Mouse (Mus musculus): ENCODE results near the gene Tmem39a. TPM values are rescaled to one million over a fixed set of nuclear protein-coding genes. Genes with fewer than 3 reads are reported as not detected.

Gene Tmem39a
- total and polyA plus RNA-seq, 3 experiments: 38.1 to 352 (median 116) TPM

DNA sequence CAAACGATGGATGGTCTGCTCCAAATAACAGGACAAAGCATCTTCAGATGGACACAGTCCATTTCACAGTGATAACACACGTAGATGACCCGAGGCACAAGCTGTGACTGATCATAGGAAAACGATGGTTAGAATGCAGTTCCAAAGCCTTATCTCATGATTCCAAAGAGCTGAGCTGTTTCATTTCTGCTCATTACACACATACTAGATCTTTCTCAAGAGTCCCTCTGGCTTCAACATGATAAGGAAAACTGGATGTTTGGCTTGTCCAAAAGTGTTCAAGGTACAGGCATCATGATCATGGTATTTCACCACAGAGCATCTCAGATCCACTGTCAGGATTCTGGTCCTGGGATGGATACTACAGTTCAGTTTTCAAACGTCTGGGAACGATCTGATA is 32.2 kb upstream of the Tmem39a start:
- no peak for DNase-seq (ENCODE audit: low read depth, low spot score)
- H3K9ac ChIP-seq (ENCODE audit: control insufficient read depth, low read depth, low read length, poor library complexity, severe bottlenecking): no peak overlapping the region
- peaks cover 0 to 3% of the 10 kb centered on the region in 2 experiments; a peak in 2 of 4 replicates for H3K4me1 ChIP-seq (ENCODE audit: control insufficient read depth in 1 of 2, insufficient read depth in 2 of 2, low read length in 2 of 2)
- H3K36me3 ChIP-seq (ENCODE audit: control insufficient read depth in 1 of 2, insufficient read depth in 2 of 2, low read length in 2 of 2): peaks cover 2 to 6% of the 10 kb centered on the region in 2 experiments
- no peak overlapping the region for H3K27ac ChIP-seq (ENCODE audit: control insufficient read depth, low read depth, low read length)
- TF ChIP-seq TAL1 (IDR thresholded peaks at IDR 0.05; ENCODE audit: low read length): no peak
- no peak for TF ChIP-seq CHD2 (IDR thresholded peaks at IDR 0.05; ENCODE audit: low read length)
- no peak for TF ChIP-seq POLR2AphosphoS2 (IDR thresholded peaks at IDR 0.05; ENCODE audit: low read length)
- TF ChIP-seq ZMIZ1 (IDR thresholded peaks at IDR 0.05; ENCODE audit: low read depth, low read length): no peak
- TF ChIP-seq POLR2AphosphoS5 (IDR thresholded peaks at IDR 0.05; ENCODE audit: borderline replicate concordance, low read depth, low read length): no peak
- TF ChIP-seq MAFK (IDR thresholded peaks at IDR 0.05; ENCODE audit: borderline replicate concordance, low read depth, low read length): no peak
- no peak for TF ChIP-seq MAZ (IDR thresholded peaks at IDR 0.05; ENCODE audit: low read depth, low read length)
- TF ChIP-seq HCFC1 (IDR thresholded peaks at IDR 0.05; ENCODE audit: low read depth, low read length): no peak
- TF ChIP-seq NRF1 (IDR thresholded peaks at IDR 0.05; ENCODE audit: insufficient read depth, low read depth, low read length, poor library complexity, severe bottlenecking): no peak
- TF ChIP-seq MYB (IDR thresholded peaks at IDR 0.05; ENCODE audit: low read depth, low read length): no peak
- no peak for TF ChIP-seq NELFE (IDR thresholded peaks at IDR 0.05; ENCODE audit: low read depth, low read length)
- no peak for TF ChIP-seq SIN3A (IDR thresholded peaks at IDR 0.05; ENCODE audit: low read length)
- no peak for TF ChIP-seq ELF1 (IDR thresholded peaks at IDR 0.05; ENCODE audit: low read depth, low read length)
- no peak overlapping the region for H3K4me3 ChIP-seq (ENCODE audit: control insufficient read depth in 1 of 2, insufficient read depth in 1 of 2, low read depth in 2 of 2, low read length in 2 of 2)
- no peaks in the 10 kb centered on the region for H3K9me3 ChIP-seq (replicated peaks; ENCODE audit: insufficient read depth, low read length)
- peaks cover 10% of the 10 kb centered on the region for H3K79me2 ChIP-seq (ENCODE audit: control insufficient read depth, insufficient read depth, low read length, poor library complexity)
- no peaks in the 10 kb centered on the region for H3K27me3 ChIP-seq (ENCODE audit: control insufficient read depth in 1 of 2, insufficient read depth in 2 of 2, low read length in 2 of 2)

DNA sequence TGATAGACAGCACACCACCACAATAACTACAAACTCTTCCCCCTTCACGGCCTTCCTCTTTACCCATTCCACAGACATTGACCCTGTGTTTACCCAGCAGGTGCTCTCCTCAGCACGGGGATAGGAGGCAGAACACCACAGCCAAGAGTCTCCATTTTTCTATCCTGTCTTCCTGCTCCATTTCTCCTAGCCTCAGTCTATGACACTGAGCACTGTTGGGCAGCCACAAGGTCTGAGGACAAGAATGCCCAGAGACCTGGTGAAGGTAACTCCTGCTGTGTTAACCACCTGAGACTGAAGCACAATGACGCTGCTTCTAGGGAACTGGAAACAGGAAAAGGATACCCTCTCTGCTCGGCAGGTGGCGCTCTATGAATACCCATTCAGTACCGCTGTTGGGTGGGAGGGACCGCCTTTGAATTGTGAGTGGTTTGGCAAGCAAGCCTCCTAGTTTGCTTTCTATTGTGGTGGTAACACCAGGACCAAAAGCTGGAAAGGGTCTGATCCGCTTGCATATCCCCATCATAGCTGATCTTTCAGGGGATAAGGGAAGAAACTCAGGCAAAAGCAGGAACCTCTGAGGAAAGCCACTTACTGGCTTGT is 21.9 kb upstream of the Tmem39a start:
- TF ChIP-seq ZKSCAN1 (IDR thresholded peaks at IDR 0.05; ENCODE audit: low read depth, low read length) (no peak), RAD21 (IDR thresholded peaks at IDR 0.05; ENCODE audit: low read depth, low read length) (peak; percentile 49), ETS1 (IDR thresholded peaks at IDR 0.05; ENCODE audit: low read depth, low read length) (no peak), CTCF (IDR thresholded peaks at IDR 0.05 in 2 of 3, conservative IDR thresholded peaks at IDR 0.05 in 1 of 3; ENCODE audit: control insufficient read depth in 1 of 3, insufficient read depth in 1 of 3, low read depth in 2 of 3, low read length in 3 of 3, poor library complexity in 1 of 3, severe bottlenecking in 1 of 3) (peak; percentile 43 to 65 (median 63)), SMC3 (IDR thresholded peaks at IDR 0.05; ENCODE audit: low read depth, low read length) (peak; percentile 33)
- DNase-seq (ENCODE audit: low read depth, low spot score): peak; percentile 65
- Histone ChIP-seq H3K27ac (ENCODE audit: control insufficient read depth, low read depth, low read length) (no peak overlapping the region), H3K9ac (ENCODE audit: control insufficient read depth, low read depth, low read length, poor library complexity, severe bottlenecking) (no peak overlapping the region), H3K36me3 (ENCODE audit: control insufficient read depth in 1 of 2, insufficient read depth in 2 of 2, low read length in 2 of 2) (peaks cover 0 to 7% of the 10 kb centered on the region in 2 experiments; a peak in 1 of 4 replicates), H3K9me3 (replicated peaks; ENCODE audit: insufficient read depth, low read length) (no peaks in the 10 kb centered on the region), H3K4me3 (ENCODE audit: control insufficient read depth in 1 of 2, insufficient read depth in 1 of 2, low read depth in 2 of 2, low read length in 2 of 2) (no peak overlapping the region), H3K79me2 (ENCODE audit: control insufficient read depth, insufficient read depth, low read length, poor library complexity) (no peaks in the 10 kb centered on the region), H3K27me3 (ENCODE audit: control insufficient read depth in 1 of 2, insufficient read depth in 2 of 2, low read length in 2 of 2) (no peaks in the 10 kb centered on the region), H3K4me1 (ENCODE audit: control insufficient read depth in 1 of 2, insufficient read depth in 2 of 2, low read length in 2 of 2) (no peaks in the 10 kb centered on the region)

Data from MEL (cell line).